Comparison of ENCODE assay signal across 21 mouse cellular contexts in the genomic region with DNA sequence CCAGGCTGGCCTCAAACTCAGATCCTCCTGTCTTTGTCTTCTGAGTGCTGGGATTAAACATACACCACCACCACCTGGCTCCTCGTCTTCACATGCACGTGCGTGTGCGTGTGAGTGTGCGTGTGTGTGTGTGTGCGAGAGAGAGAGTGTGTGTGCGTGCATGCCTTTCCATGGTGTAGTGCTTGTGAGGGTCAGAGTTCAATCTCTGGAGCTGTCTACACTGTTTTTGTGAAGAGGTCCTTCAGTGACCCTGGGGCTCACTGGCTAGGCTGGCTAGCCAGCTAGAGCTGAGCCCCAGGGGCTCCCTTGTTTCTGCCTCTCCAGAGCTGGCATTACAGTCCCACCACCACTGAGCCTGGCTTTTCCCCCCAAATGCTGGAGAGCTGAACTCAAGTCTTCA. TPM values are rescaled to one million over a fixed set of nuclear protein-coding genes. Genes with fewer than 3 reads are reported as not detected.
"Had no signal": no experiment of that assay in that cellular context is flagged by ENCODE, and none has a peak within 500 bp of the region (broad histone marks: within the 10 kb centered on the region; RNA-seq: fewer than 3 reads in every experiment).

No protein-coding gene starts in this region.

- DNase-seq: kidney, postnatal 14 days; liver, postnatal 0 days; lung, embryonic 14.5 days; retina, postnatal 1 day; right cerebral cortex, postnatal 25 days; spleen, adult 18-20 months; thymus, postnatal 25 days had no signal

- H3K4me1 ChIP-seq: limb, embryonic 12.5 days; limb, embryonic 15.5 days; stomach, embryonic 15.5 days had no signal

- H3K9me3 ChIP-seq: limb, embryonic 15.5 days; midbrain, embryonic 12.5 days; neural tube, embryonic 13.5 days; stomach, embryonic 15.5 days had no signal

- H3K36me3 ChIP-seq: limb, embryonic 12.5 days; limb, embryonic 15.5 days; midbrain, embryonic 12.5 days; neural tube, embryonic 13.5 days; stomach, embryonic 15.5 days had no signal

- H3K27me3 ChIP-seq: midbrain, embryonic 12.5 days; neural tube, embryonic 13.5 days; stomach, embryonic 15.5 days had no signal

- ATAC-seq: inflammation-experienced regulatory T-cells, adult 6 months; intestine, embryonic 16.5 days; liver, postnatal 0 days; lung, postnatal 0 days; midbrain, embryonic 16.5 days had no signal

- H3K27ac ChIP-seq: limb, embryonic 12.5 days; limb, embryonic 15.5 days; liver, embryonic 14.5 days; macrophage; midbrain, embryonic 12.5 days; neural tube, embryonic 13.5 days; stomach, embryonic 15.5 days had no signal

- H3K4me2 ChIP-seq: limb, embryonic 12.5 days; limb, embryonic 15.5 days; liver, embryonic 11.5 days; lung, embryonic 14.5 days; midbrain, embryonic 12.5 days; neural tube, embryonic 13.5 days; stomach, embryonic 15.5 days had no signal

- H3K4me3 ChIP-seq: limb, embryonic 12.5 days; limb, embryonic 15.5 days; midbrain, embryonic 12.5 days; myocyte; neural tube, embryonic 13.5 days; stomach, embryonic 15.5 days had no signal

- H3K9ac ChIP-seq: limb, embryonic 12.5 days; limb, embryonic 15.5 days; liver, embryonic 14.5 days; liver, postnatal 0 days; lung, embryonic 14.5 days; midbrain, embryonic 12.5 days; neural tube, embryonic 13.5 days; stomach, embryonic 15.5 days had no signal

RNA-seq across cellular contexts. Expression of a gene that starts 1.3 kb away (rescaled TPM):
- polyA plus RNA-seq: inflammation-experienced regulatory T-cells, adult 6 months; intestine, embryonic 16.5 days; limb, embryonic 12.5 days; limb, embryonic 15.5 days; liver, embryonic 11.5 days; liver, embryonic 14.5 days; liver, postnatal 0 days; lung, embryonic 14.5 days; macrophage; midbrain, embryonic 12.5 days; myocyte; neural tube, embryonic 13.5 days; stomach, embryonic 15.5 days; thymus, postnatal 0 days had no signal
